Mouse (Mus musculus): ENCODE measurements at regions not wholly inside any gene's neighbourhood (a gene's known extent, or its start where the extent isn't known, plus 50 kb on each side); places are given as distances from the start of the nearest gene placed in this dataset.

DNA sequence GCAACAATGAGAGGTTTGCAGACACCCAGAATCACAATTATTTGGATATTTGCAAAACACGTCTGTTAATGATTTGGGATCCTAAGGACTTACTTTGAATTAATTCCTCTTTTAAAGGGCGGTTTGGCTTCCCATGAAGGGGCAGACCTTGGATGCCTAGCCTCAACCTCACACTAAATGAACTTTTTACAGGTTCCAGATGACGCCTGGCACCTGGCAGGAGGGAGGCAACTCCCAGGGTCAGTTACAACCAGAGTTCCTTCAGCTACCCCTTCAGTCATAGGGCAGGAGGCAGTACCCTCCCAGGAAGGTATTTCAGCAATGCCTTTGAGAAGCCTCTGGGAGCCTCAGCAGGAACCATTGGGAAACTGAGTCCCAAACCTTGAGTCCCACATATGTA, 57.9 kb upstream of the Stx18 start:
- 75% methylated on average over 3 of the region's 3 CpGs for WGBS
- H3K27ac ChIP-seq (ENCODE audit: poor library complexity, severe bottlenecking) = no peak overlapping the region
- H3K9me3 ChIP-seq (replicated peaks) = no peaks in the 10 kb centered on the region
- no peaks in the 10 kb centered on the region for H3K36me3 ChIP-seq
- H3K4me2 ChIP-seq = no peak overlapping the region
- H3K4me3 ChIP-seq = no peak overlapping the region
- ATAC-seq (ENCODE audit: insufficient number of reproducible peaks, low FRiP score) = no peak
- no peaks in the 10 kb centered on the region for H3K27me3 ChIP-seq (replicated peaks)
- H3K4me1 ChIP-seq (replicated peaks) = peaks cover 15% of the 10 kb centered on the region
- H3K9ac ChIP-seq = no peak overlapping the region

DNA sequence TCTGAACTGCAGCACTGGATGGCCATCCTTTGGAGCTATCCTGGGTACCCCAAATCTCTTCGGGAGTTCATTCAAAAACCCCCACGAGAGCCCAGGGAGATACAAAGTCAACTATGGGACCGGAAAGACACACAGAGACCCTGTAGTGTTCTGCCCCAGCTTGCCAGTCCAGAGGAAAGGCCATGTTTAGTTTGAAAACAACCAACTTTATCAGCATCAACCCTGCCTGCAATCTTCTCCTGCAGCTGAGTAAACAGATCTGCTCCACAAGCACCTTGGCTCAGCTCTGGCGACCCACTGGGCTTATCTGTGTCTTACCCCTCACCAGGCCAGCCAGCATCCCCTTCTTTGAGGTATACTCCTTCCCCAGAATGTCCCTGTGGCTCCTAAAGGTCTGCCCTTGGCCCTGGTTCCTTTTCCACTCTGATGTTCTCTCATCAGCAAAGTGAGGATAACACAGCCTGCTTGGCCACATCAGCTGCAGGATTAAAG, 61.6 kb upstream of the Stx18 start:
- Histone ChIP-seq H3K27me3 (replicated peaks) (no peaks in the 10 kb centered on the region), H3K27ac (ENCODE audit: poor library complexity, severe bottlenecking) (peak overlapping the region; percentile 35), H3K36me3 (no peaks in the 10 kb centered on the region), H3K9me3 (replicated peaks) (no peaks in the 10 kb centered on the region; the same call in 1 of the 2 replicates), H3K4me2 (no peak overlapping the region), H3K9ac (no peak overlapping the region), H3K4me1 (replicated peaks) (peaks cover 15% of the 10 kb centered on the region), H3K4me3 (no peak overlapping the region)
- peak; percentile 71 for ATAC-seq (ENCODE audit: insufficient number of reproducible peaks, low FRiP score)
- 10% methylated on average over 4 of the region's 4 CpGs for WGBS

DNA sequence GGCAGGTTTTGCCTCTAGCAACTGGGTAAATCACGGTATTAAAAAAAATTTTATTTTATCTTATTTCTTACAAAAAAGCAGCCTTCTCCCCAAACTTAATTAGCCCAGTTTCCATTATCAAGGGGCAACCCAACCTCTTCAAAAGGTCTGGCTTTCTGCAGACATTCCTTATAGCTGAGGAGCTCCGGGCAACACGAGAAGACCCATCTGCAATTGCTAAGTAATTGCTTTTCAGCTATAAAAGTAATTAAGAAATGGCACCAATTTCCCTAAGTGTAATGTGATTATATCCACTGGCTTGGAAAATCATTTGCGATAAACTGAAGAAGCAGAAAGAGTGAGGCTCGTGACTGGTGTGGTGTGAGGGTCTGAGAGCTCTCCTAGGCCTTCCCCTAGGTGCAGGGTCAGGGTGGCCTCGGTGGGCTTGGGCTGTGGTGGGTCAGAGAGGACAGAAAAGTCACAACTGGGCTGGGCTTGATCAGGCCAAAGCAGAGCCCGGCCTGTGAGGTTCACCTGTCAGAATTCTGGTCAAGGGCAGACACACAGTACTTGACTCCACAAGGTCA, 65.5 kb upstream of the Stx18 start:
- Histone ChIP-seq H3K4me1 (replicated peaks) (peaks cover 13% of the 10 kb centered on the region), H3K4me2 (no peak overlapping the region), H3K27ac (ENCODE audit: poor library complexity, severe bottlenecking) (no peak overlapping the region), H3K9me3 (replicated peaks) (no peaks in the 10 kb centered on the region; the same call in 1 of the 2 replicates), H3K36me3 (no peaks in the 10 kb centered on the region), H3K4me3 (no peak overlapping the region), H3K9ac (no peak overlapping the region), H3K27me3 (replicated peaks) (peaks cover 21% of the 10 kb centered on the region)
- WGBS = 85% methylated on average over 7 of the region's 7 CpGs
- no peak for ATAC-seq (ENCODE audit: insufficient number of reproducible peaks, low FRiP score)

DNA sequence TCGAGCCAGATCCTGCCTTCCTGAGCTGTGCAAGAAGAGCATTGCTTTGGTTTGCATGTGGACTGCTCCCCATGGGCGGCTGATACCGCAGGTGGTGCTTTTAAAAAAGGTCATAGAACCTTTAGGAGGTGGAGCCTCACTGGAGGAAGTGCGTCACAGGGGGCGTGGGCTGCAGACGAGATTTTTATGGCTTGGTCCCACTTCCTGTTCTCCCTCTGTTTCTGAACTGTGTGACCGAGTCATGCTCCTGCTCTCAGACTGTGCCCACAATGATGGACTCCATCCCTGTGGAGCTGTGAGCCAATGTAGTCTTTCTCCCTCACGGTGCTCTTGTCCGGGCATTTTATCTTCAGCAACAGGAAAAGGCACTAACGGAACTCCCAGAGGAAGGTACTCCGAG, 66.8 kb upstream of the Stx18 start:
- no peak overlapping the region for H3K9ac ChIP-seq
- WGBS = 47% methylated on average over 11 of the region's 11 CpGs

DNA sequence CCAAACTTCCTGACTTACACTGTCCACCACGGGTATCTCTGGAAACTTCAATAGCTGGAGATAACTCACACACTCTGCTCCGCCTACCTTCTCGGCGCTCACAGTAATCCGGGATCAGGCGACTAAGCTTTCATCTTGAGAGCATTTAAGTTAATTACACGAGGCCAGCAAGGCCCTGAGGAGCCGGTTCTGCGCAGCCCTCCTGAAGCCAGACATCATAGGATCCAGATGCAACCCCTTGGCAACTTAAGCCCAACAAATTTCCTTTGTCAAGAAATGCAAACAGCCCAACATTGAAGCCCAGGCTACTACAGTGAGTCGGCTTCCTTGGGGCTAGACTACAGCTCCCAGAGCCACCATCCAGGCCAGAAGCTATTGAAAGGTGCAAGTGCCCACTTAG, 69.9 kb upstream of the Stx18 start:
- H3K27me3 ChIP-seq (replicated peaks) = peaks cover 55% of the 10 kb centered on the region
- H3K4me2 ChIP-seq = peak overlapping the region; percentile 59
- ATAC-seq (ENCODE audit: insufficient number of reproducible peaks, low FRiP score) = no peak
- WGBS = 13% methylated on average over 10 of the region's 10 CpGs
- no peak overlapping the region for H3K27ac ChIP-seq (ENCODE audit: poor library complexity, severe bottlenecking)
- 0 out of 2 replicates have a peak overlapping the region, but pooled peaks have one; percentile 20 for H3K4me3 ChIP-seq
- H3K4me1 ChIP-seq (replicated peaks) = peaks cover 27% of the 10 kb centered on the region
- no peaks in the 10 kb centered on the region for H3K36me3 ChIP-seq
- H3K9me3 ChIP-seq (replicated peaks) = no peaks in the 10 kb centered on the region
- H3K9ac ChIP-seq = no peak overlapping the region

More for the DNA sequence above, 66.8 kb upstream of the Stx18 start:
- H3K4me1 ChIP-seq (replicated peaks) = peaks cover 18% of the 10 kb centered on the region
- H3K36me3 ChIP-seq = no peaks in the 10 kb centered on the region
- no peaks in the 10 kb centered on the region; the same call in 1 of the 2 replicates for H3K9me3 ChIP-seq (replicated peaks)
- no peak overlapping the region for H3K4me3 ChIP-seq
- peaks cover 33% of the 10 kb centered on the region for H3K27me3 ChIP-seq (replicated peaks)
- ATAC-seq (ENCODE audit: insufficient number of reproducible peaks, low FRiP score) = no peak
- no peak overlapping the region for H3K27ac ChIP-seq (ENCODE audit: poor library complexity, severe bottlenecking)
- peak overlapping the region; percentile 19; the same call in 1 of the 2 replicates for H3K4me2 ChIP-seq

DNA sequence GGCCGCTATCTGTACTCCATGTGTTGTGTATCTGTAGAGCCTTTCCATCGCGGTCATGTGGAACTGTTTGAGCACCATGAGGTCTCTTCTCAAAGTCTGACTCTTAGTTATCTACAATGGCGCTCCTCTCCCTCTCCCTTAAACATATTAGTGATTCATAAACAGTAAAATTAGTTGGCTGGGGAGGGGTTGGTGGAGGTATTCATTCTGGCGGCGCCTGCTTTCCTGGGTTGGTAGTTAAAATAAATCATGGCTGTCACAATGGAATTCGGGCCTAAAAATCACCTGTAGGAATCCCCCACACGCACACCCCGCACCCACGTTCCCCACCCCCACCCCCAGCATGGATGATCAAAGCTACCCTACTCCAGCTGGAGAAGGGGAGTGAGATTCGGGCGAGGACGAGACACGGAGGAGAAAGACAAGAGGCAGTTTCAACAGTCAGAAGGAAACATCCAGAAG, 70.6 kb upstream of the Stx18 start:
- WGBS = 9% methylated on average over 14 of the region's 14 CpGs
- peak; percentile 72 for ATAC-seq (ENCODE audit: insufficient number of reproducible peaks, low FRiP score)
- Histone ChIP-seq H3K27me3 (replicated peaks) (peaks cover 59% of the 10 kb centered on the region), H3K27ac (ENCODE audit: poor library complexity, severe bottlenecking) (no peak overlapping the region), H3K36me3 (no peaks in the 10 kb centered on the region), H3K4me3 (peak overlapping the region; percentile 20), H3K9me3 (replicated peaks) (no peaks in the 10 kb centered on the region), H3K4me1 (replicated peaks) (peaks cover 30% of the 10 kb centered on the region), H3K4me2 (peak overlapping the region; percentile 59), H3K9ac (no peak overlapping the region)

DNA sequence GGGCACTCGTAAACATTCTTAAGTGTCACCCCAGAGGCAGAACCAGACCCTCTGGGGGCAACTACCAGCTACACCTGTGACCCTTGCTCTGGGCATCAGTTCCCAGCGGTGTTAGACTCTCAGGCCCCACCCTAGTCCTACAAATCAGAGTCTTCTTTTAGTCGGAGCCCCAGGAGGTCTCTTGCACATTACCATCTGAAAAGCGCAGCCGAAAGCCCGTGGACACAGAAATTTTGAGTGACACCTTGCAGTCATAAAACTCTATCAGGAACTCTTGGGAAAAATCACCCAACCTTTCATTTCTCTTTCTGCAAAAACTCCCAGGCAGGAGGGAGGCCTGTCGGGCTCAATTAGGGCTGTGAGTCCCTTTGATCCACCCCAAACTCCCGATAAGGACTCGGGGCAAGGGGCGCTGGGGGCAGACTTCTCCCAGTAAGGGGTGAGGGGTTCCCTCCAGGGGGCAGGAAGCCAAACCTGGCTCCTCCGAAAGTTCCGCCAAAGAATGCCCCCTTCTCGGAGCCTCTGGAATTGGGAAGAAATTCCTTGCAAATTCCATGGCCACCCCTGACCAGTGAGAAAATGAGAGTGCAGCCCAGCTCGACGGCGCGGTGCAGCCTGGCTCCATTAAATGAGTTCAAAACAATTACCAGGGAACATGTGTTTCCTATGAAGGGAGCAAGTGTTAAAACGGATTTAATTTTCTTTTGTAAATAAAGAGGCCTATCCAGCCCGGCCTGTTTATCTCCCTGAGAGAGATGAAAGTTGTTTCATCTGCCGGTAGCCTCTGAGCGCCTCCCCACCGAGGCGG, 71.2 kb upstream of the Stx18 start:
- Histone ChIP-seq H3K9ac (no peak overlapping the region), H3K27me3 (replicated peaks) (peaks cover 59% of the 10 kb centered on the region), H3K4me2 (peak overlapping the region; percentile 59), H3K36me3 (no peaks in the 10 kb centered on the region), H3K9me3 (replicated peaks) (no peaks in the 10 kb centered on the region), H3K4me1 (replicated peaks) (peaks cover 30% of the 10 kb centered on the region), H3K27ac (ENCODE audit: poor library complexity, severe bottlenecking) (no peak overlapping the region), H3K4me3 (peak overlapping the region; percentile 20)
- 10% methylated on average over 23 of the region's 23 CpGs for WGBS
- ATAC-seq (ENCODE audit: insufficient number of reproducible peaks, low FRiP score) = no peak; the same call in 1 of the 2 replicates

DNA sequence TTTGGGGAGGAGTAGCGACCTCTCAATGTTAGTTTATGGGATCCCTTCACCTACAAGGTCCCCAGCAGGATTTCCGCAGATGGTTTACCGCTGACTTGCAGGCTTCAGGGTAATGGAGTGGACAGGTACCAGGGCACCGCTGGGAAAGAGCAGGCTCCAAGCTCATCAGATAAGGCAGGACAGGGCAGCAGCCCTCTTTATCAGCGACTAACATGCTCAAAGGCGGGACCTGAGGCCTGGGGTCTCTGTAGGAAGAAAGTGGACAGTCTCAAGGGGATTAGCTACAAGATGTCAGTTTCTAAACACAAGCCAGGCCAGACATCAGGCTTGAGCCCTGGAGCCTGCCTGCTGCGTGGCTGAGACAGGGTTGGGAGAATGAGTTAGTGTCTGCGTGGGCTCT, 74.9 kb upstream of the Stx18 start:
- H3K4me1 ChIP-seq (replicated peaks) = peaks cover 30% of the 10 kb centered on the region
- peaks cover 40% of the 10 kb centered on the region for H3K27me3 ChIP-seq (replicated peaks)
- H3K4me2 ChIP-seq = no peak overlapping the region
- H3K36me3 ChIP-seq = no peaks in the 10 kb centered on the region
- H3K9ac ChIP-seq = no peak overlapping the region
- ATAC-seq (ENCODE audit: insufficient number of reproducible peaks, low FRiP score) = peak; percentile 58; the same call in 1 of the 2 replicates
- H3K9me3 ChIP-seq (replicated peaks) = no peaks in the 10 kb centered on the region
- WGBS = 23% methylated on average over 8 of the region's 8 CpGs
- no peak overlapping the region for H3K4me3 ChIP-seq
- no peak overlapping the region for H3K27ac ChIP-seq (ENCODE audit: poor library complexity, severe bottlenecking)

DNA sequence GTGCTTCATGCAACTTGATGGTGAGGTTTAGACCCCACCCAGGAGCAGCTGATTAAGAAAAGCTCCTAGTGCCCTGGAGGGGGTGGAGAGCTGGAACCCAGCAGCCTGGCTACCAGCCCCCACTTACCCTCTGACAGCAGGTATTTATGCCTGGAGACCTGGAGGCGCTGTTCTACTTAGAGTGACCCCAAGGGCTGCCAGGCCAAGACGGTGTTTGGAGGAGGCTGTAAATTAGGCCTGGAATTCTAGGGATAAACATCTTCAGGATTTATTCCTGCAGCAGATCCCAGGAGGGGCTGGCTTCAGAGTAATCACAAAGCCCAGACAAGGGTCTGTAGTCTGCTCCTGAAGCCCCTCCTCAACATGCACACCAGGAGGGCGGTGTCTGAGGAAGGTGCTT, 76.0 kb upstream of the Stx18 start:
- H3K4me2 ChIP-seq = no peak overlapping the region
- H3K4me1 ChIP-seq (replicated peaks) = peaks cover 19% of the 10 kb centered on the region
- H3K9ac ChIP-seq = no peak overlapping the region
- ATAC-seq (ENCODE audit: insufficient number of reproducible peaks, low FRiP score) = no peak
- H3K27me3 ChIP-seq (replicated peaks) = peaks cover 34% of the 10 kb centered on the region
- no peak overlapping the region for H3K4me3 ChIP-seq
- no peaks in the 10 kb centered on the region for H3K36me3 ChIP-seq
- WGBS = 43% methylated on average over 3 of the region's 3 CpGs
- no peak overlapping the region for H3K27ac ChIP-seq (ENCODE audit: poor library complexity, severe bottlenecking)
- H3K9me3 ChIP-seq (replicated peaks) = no peaks in the 10 kb centered on the region

DNA sequence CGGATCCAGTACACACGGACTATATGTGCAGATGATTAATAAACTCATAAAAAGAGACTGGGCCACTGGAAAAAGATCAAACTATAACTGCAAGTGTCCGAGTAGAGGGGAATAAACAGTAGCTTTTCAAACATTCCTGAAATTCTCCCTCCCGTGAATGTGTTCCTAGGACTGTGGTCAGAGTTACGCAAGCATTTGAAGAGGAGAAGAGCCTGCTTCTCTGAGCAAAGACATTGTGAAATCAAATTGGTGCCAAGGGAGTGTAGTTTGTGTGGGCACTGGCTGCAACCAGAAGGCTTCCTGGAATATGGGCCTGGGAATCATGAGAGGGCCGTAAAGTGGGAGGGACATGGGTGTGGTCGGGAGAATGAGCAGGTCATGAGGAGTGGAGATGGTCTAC, 78.3 kb upstream of the Stx18 start:
- Histone ChIP-seq H3K9me3 (replicated peaks) (no peaks in the 10 kb centered on the region), H3K9ac (no peak overlapping the region), H3K36me3 (no peaks in the 10 kb centered on the region), H3K4me1 (replicated peaks) (peaks cover 13% of the 10 kb centered on the region), H3K27me3 (replicated peaks) (peaks cover 13% of the 10 kb centered on the region), H3K4me2 (no peak overlapping the region), H3K4me3 (no peak overlapping the region), H3K27ac (ENCODE audit: poor library complexity, severe bottlenecking) (no peak overlapping the region)
- 77% methylated on average over 7 of the region's 7 CpGs for WGBS
- ATAC-seq (ENCODE audit: insufficient number of reproducible peaks, low FRiP score) = no peak

DNA sequence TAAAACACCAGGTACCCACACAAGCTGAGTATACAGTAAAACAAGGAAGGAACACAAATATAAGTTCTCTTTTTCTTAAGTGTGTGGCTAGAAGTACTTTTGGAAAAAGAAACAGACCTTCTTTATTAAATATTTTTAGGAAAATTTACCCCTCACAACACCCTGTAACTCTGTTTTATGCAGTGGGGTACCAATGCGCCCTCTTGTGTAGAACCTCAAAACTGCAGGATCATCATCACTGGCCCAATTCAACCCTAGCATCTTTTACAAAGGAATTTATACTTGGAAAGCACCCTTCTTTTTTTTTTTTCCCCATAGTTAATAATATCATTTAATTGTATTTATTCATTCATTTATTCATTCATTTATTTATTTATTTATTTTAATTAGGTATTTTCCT, 86.4 kb upstream of the Stx18 start:
- no peak for ATAC-seq (ENCODE audit: insufficient number of reproducible peaks, low FRiP score)
- H3K27ac ChIP-seq (ENCODE audit: poor library complexity, severe bottlenecking) = no peak overlapping the region
- H3K9ac ChIP-seq = no peak overlapping the region
- no peak overlapping the region for H3K4me2 ChIP-seq
- H3K4me3 ChIP-seq = no peak overlapping the region
- 0% methylated on average over 1 of the region's 1 CpGs for WGBS
- no peaks in the 10 kb centered on the region for H3K9me3 ChIP-seq (replicated peaks)
- H3K27me3 ChIP-seq (replicated peaks) = no peaks in the 10 kb centered on the region
- H3K36me3 ChIP-seq = no peaks in the 10 kb centered on the region
- H3K4me1 ChIP-seq (replicated peaks) = no peaks in the 10 kb centered on the region

Measured in heart, embryonic 12.5 days (tissue).